Mouse (Mus musculus): ENCODE results near the gene Pcif1. TPM values are rescaled to one million over a fixed set of nuclear protein-coding genes. Genes with fewer than 3 reads are reported as not detected.

The Pcif1 gene
- total RNA-seq, 2 experiments from 2014 or later, result 36.3 to 40.4 TPM

- ATAC-seq (replicated peaks; ENCODE audit: poor library complexity), result no peak
These were observed 13.0 kb downstream of the Pcif1 start for GRCm38 (mm10) chr2:164891908-164892695.

GRCm38 (mm10) chr2:164892696-164893216 lies 13.7 kb downstream of the Pcif1 start:
- ATAC-seq (replicated peaks; ENCODE audit: poor library complexity), result no peak

- ATAC-seq (replicated peaks; ENCODE audit: poor library complexity), result no peak
These were observed 14.9 kb downstream of the Pcif1 start for GRCm38 (mm10) chr2:164894048-164894447.

GRCm38 (mm10) chr2:164894644-164895043 lies 15.5 kb downstream of the Pcif1 start:
- no peak for ATAC-seq (replicated peaks; ENCODE audit: poor library complexity)

GRCm38 (mm10) chr2:164895885-164896284 lies 16.8 kb downstream of the Pcif1 start:
- no peak for ATAC-seq (replicated peaks; ENCODE audit: poor library complexity)

- ATAC-seq (replicated peaks; ENCODE audit: poor library complexity), result no peak
These were observed 18.9 kb downstream of the Pcif1 start for GRCm38 (mm10) chr2:164898008-164898407.

- no peak for ATAC-seq (replicated peaks; ENCODE audit: poor library complexity)
These were observed 19.9 kb downstream of the Pcif1 start for GRCm38 (mm10) chr2:164899034-164899433.

GRCm38 (mm10) chr2:164899723-164900459 lies 20.8 kb downstream of the Pcif1 start:
- ATAC-seq (replicated peaks; ENCODE audit: poor library complexity), result no peak

GRCm38 (mm10) chr2:164901380-164901779 lies 22.3 kb downstream of the Pcif1 start:
- no peak for ATAC-seq (replicated peaks; ENCODE audit: poor library complexity)

GRCm38 (mm10) chr2:164903496-164903895 lies 24.4 kb downstream of the Pcif1 start:
- ATAC-seq (replicated peaks; ENCODE audit: poor library complexity), result no peak

GRCm38 (mm10) chr2:164906071-164906470 lies 27.0 kb downstream of the Pcif1 start:
- ATAC-seq (replicated peaks; ENCODE audit: poor library complexity), result no peak

GRCm38 (mm10) chr2:164907511-164907910 lies 28.4 kb downstream of the Pcif1 start:
- ATAC-seq (replicated peaks; ENCODE audit: poor library complexity), result no peak

GRCm38 (mm10) chr2:164908011-164908410 lies 28.9 kb downstream of the Pcif1 start:
- no peak for ATAC-seq (replicated peaks; ENCODE audit: poor library complexity)

- ATAC-seq (replicated peaks; ENCODE audit: poor library complexity), result no peak
These were observed 30.0 kb downstream of the Pcif1 start for GRCm38 (mm10) chr2:164909100-164909499.

GRCm38 (mm10) chr2:164909542-164909941 lies 30.4 kb downstream of the Pcif1 start:
- peak; percentile 44 for ATAC-seq (replicated peaks; ENCODE audit: poor library complexity)

- peak; percentile 7 for ATAC-seq (replicated peaks; ENCODE audit: poor library complexity)
These were observed 31.4 kb downstream of the Pcif1 start for GRCm38 (mm10) chr2:164910360-164911061.

GRCm38 (mm10) chr2:164911086-164912048 lies 32.3 kb downstream of the Pcif1 start, which contains the start of gene Zfp335:
TSS of gene Zfp335 (minus strand) at chr2:164911757.
- peak; percentile 69 for ATAC-seq (replicated peaks; ENCODE audit: poor library complexity)

GRCm38 (mm10) chr2:164912151-164912550 lies 33.0 kb downstream of the Pcif1 start:
- peak; percentile 16 for ATAC-seq (replicated peaks; ENCODE audit: poor library complexity)

- no peak for ATAC-seq (replicated peaks; ENCODE audit: poor library complexity)
These were observed 33.8 kb downstream of the Pcif1 start for GRCm38 (mm10) chr2:164912749-164913427.
